Mouse (Mus musculus) erythroblast, embryonic 14.5 days (primary cell): ENCODE measurements around the gene Xylt1. TPM values are rescaled to one million over a fixed set of nuclear protein-coding genes. Genes with fewer than 3 reads are reported as not detected.

Experiments
- H3K27me3 ChIP-seq: 2 replicates; pipeline ENCODE4 v1.6.1; 2012; ENCODE audit warnings: inconsistent platforms; ENCODE audit not compliant: control insufficient read depth
- H3K36me3 ChIP-seq: 2 replicates; pipeline ENCODE4 v1.6.1; 2012; ENCODE audit warnings: mild to moderate bottlenecking, inconsistent platforms; ENCODE audit not compliant: control insufficient read depth
- H3K4me1 ChIP-seq: 2 replicates; pipeline ENCODE4 v1.6.1; 2012; ENCODE audit warnings: inconsistent platforms; ENCODE audit not compliant: control insufficient read depth
- H3K4me3 ChIP-seq: replicated peaks from 2 replicates; pipeline ENCODE3; 2012; ENCODE audit warnings: moderate library complexity, mild to moderate bottlenecking, inconsistent platforms
- H3K9me3 ChIP-seq: 2 replicates; pipeline ENCODE4 v1.6.1; 2012; ENCODE audit warnings: low read length, inconsistent platforms, mixed read lengths; ENCODE audit not compliant: control insufficient read depth
- GATA1 ChIP-seq: IDR thresholded peaks from 2 replicates; pipeline ENCODE4 v1.6.1; 2012; ENCODE audit warnings: low read length, inconsistent platforms, mixed read lengths
- TAL1 ChIP-seq: IDR thresholded peaks from 3 replicates; pipeline ENCODE4 v1.6.1; 2012; ENCODE audit warnings: low read length, inconsistent platforms, mixed read lengths
- polyA plus RNA-seq: library from polyadenylated mRNA; stranded (reverse); fragments of >175 nt; gene quantifications from 2 replicates; pipeline ENCODE4 v1.2.3, GENCODE M21; 2012

The Xylt1 gene
- polyA plus RNA-seq, 1 experiment = 0.01 TPM

GRCm38 (mm10) chr7:117686997-117687302 is 306.2 kb downstream of the Xylt1 start:
- Histone ChIP-seq H3K4me1 (peaks cover 5% of the 10 kb centered on the region), H3K36me3 (no peaks in the 10 kb centered on the region), H3K9me3 (no peaks in the 10 kb centered on the region), H3K4me3 (no peak overlapping the region), H3K27me3 (no peaks in the 10 kb centered on the region)
- TF ChIP-seq GATA1 = no peak
- no peak for TF ChIP-seq TAL1

- no peaks in the 10 kb centered on the region for H3K4me1 ChIP-seq
- H3K4me3 ChIP-seq = no peak overlapping the region
- no peaks in the 10 kb centered on the region for H3K9me3 ChIP-seq
- no peaks in the 10 kb centered on the region for H3K27me3 ChIP-seq
- no peak for TF ChIP-seq GATA1
- TF ChIP-seq TAL1 = no peak
- H3K36me3 ChIP-seq = no peaks in the 10 kb centered on the region
These were observed 314.8 kb downstream of the Xylt1 start for GRCm38 (mm10) chr7:117695612-117696011.

GRCm38 (mm10) chr7:117697681-117698080 is 316.9 kb downstream of the Xylt1 start:
- no peak overlapping the region for H3K4me3 ChIP-seq
- no peak for TF ChIP-seq GATA1
- TF ChIP-seq TAL1 = no peak
- H3K4me1 ChIP-seq = no peaks in the 10 kb centered on the region
- no peaks in the 10 kb centered on the region for H3K9me3 ChIP-seq
- no peaks in the 10 kb centered on the region for H3K36me3 ChIP-seq
- no peaks in the 10 kb centered on the region for H3K27me3 ChIP-seq

- H3K27me3 ChIP-seq = no peaks in the 10 kb centered on the region
- H3K9me3 ChIP-seq = no peaks in the 10 kb centered on the region
- no peaks in the 10 kb centered on the region for H3K36me3 ChIP-seq
- H3K4me1 ChIP-seq = no peaks in the 10 kb centered on the region
- no peak overlapping the region for H3K4me3 ChIP-seq
- TF ChIP-seq TAL1 (no peak), GATA1 (no peak)
These were observed 317.9 kb downstream of the Xylt1 start for GRCm38 (mm10) chr7:117698551-117699114.

- TF ChIP-seq TAL1 (no peak), GATA1 (no peak)
- Histone ChIP-seq H3K27me3 (no peaks in the 10 kb centered on the region), H3K36me3 (no peaks in the 10 kb centered on the region), H3K4me1 (no peaks in the 10 kb centered on the region), H3K4me3 (no peak overlapping the region), H3K9me3 (no peaks in the 10 kb centered on the region)
These were observed 318.7 kb downstream of the Xylt1 start for GRCm38 (mm10) chr7:117699343-117699985.

GRCm38 (mm10) chr7:117700066-117700465 is 319.3 kb downstream of the Xylt1 start:
- Histone ChIP-seq H3K36me3 (no peaks in the 10 kb centered on the region), H3K4me1 (no peaks in the 10 kb centered on the region), H3K4me3 (no peak overlapping the region), H3K9me3 (no peaks in the 10 kb centered on the region), H3K27me3 (no peaks in the 10 kb centered on the region)
- TF ChIP-seq TAL1 = no peak
- TF ChIP-seq GATA1 = no peak

GRCm38 (mm10) chr7:117709901-117710607 is 329.3 kb downstream of the Xylt1 start:
- no peaks in the 10 kb centered on the region for H3K4me1 ChIP-seq
- no peaks in the 10 kb centered on the region for H3K27me3 ChIP-seq
- TF ChIP-seq TAL1 (no peak), GATA1 (no peak)
- H3K36me3 ChIP-seq = no peaks in the 10 kb centered on the region
- H3K4me3 ChIP-seq = no peak overlapping the region
- no peaks in the 10 kb centered on the region for H3K9me3 ChIP-seq

GRCm38 (mm10) chr7:117716876-117717408 is 336.2 kb downstream of the Xylt1 start:
- no peaks in the 10 kb centered on the region for H3K27me3 ChIP-seq
- H3K36me3 ChIP-seq = no peaks in the 10 kb centered on the region
- no peaks in the 10 kb centered on the region for H3K9me3 ChIP-seq
- TF ChIP-seq GATA1 = no peak
- no peak for TF ChIP-seq TAL1
- no peaks in the 10 kb centered on the region for H3K4me1 ChIP-seq
- no peak overlapping the region for H3K4me3 ChIP-seq

GRCm38 (mm10) chr7:117720426-117720825 is 339.6 kb downstream of the Xylt1 start:
- Histone ChIP-seq H3K9me3 (peaks cover 2% of the 10 kb centered on the region; the same call in 1 of the 2 replicates), H3K27me3 (no peaks in the 10 kb centered on the region), H3K4me3 (no peak overlapping the region), H3K4me1 (no peaks in the 10 kb centered on the region), H3K36me3 (no peaks in the 10 kb centered on the region)
- no peak for TF ChIP-seq GATA1
- no peak for TF ChIP-seq TAL1
